Mouse (Mus musculus): Measurements from ENCODE around the gene Pip5k1a. TPM values are rescaled to one million over a fixed set of nuclear protein-coding genes. Genes with fewer than 3 reads are reported as not detected.

The Pip5k1a gene
- polyA plus RNA-seq (2012; rRNA removed): 6.3 and 7.3 TPM in 2 replicates

DNA sequence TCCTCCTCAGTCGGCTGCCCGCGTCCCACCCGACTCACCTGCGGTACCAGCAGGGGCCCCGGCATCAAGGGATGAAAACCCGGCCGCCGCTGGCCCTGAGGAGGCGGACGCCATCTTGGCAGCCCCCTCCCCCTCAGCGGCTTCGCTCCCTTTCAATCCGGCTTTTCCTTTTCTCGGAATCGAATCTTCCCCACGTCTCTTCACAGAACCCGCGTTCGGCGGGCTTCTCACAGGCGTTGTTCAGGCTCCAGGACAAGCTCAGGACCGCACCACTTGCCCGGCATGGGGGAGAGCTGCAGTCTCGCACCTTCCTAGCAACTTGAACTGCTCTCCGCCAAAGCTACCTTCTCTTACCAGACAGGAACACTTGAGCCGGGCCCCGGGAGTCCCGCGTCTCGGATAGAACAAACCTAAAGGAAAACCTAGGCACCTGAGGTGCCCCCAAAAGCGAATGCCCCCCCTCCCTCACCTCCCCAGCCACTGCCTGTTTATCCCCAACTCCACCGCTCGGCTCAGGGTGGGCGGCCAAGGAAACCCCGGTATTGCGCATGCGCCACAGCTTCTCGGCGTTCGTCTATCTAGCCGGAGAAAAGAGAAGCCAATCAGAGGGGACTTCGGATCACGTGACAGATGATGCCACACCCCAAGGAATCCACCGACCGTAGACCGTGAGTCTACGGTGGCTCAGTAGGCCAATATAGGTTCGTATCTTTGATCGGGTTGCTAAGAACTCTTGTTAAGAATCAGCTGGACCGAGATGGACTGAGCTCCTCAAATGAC lies at the start of gene Pip5k1a:
Gene Pip5k1a, minus strand, starts transcription at position 593 of the 780 bp plus-strand sequence.

GRCm38 (mm10) chr3:95141952-95142616 lies 35.4 kb upstream of the Pip5k1a start, which contains the start of gene Tnfaip8l2:
Gene Tnfaip8l2, minus strand, starts transcription at chr3:95142360.

GRCm38 (mm10) chr3:95133680-95134101 lies 27.0 kb upstream of the Pip5k1a start, which contains the start of the genes Scnm1 and Lysmd1:
Gene Scnm1, minus strand, starts transcription at chr3:95134011.
Gene Lysmd1, plus strand, starts transcription at chr3:95134088.

GRCm38 (mm10) chr3:95124246-95124645 lies 17.5 kb upstream of the Pip5k1a start, which contains the start of gene Tmod4:
Gene Tmod4, plus strand, starts transcription at chr3:95124476.

DNA sequence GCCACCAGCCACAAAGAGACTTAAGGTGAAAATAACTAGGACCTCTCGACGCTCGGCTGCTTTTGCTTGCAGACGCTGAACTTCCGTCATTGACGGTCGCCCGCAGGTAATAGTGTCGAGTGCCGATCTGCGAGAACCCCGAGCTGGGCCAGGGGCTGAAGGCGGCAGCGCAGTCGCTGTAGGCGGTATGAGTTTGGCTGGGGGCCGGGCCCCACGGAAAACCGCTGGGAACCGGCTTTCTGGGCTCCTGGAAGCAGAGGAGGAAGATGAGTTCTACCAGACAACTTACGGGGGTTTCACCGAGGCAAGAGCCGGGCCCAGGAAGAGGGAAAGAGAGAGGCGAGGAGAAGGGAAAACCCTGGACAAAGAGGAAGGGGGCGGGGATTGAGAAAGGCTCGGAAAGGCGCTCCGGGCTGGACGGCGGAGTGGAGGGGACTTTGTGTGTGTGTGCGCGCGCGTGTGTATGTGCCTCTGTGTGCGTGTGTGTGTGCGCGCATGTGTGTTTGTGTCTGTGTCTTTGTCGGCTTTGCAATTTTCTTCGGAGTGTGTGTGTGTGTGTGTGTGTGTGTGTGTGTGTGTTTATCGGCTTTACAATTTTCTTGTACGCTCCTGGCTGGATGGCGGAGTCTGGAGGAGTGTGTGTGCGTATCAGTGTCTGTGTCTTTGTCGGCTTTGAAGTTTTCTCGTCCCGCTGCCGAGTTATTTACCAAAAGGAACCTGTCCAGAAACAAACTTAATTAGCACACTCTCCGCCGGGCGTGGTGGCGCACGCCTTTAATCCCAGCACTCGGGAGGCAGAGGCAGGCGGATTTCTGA lies 4.4 kb upstream of the Pip5k1a start, which contains the start of gene Vps72:
Gene Vps72, plus strand, starts transcription at position 112 of the 816 bp plus-strand sequence.

DNA sequence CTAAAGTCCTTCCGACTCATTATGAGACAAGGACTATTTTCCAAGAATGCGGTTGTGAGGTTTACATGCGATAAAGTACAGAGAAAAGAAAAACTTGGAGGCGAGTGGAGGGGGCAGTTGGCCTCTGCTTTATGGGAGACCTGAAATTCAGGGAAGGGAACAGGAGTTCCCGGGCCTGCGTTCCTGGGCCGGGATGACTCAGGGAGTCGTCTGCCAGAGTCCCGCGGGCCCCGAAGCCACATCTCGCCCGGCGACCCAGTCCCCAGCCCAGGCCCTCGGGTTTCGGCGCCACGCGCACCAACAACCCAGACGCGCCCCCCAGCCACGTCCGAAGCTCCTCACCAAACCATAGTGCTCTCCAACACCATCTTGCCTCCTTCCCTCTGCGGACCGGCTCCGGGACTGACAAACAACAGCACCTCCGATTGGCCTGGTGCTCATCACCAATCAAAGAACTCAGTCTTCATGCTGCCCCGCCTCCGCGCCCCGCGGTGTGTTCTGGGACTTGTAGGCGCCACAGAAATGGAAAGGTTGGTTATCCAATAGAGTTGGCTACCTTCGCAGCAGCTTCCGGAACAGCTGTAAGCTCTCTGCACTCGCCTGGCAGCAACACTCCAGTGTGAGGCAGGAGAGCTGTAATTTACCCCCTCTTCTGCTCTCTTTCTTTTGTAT lies 64.4 kb downstream of the Pip5k1a start, which contains the start of gene Psmd4:
Gene Psmd4, minus strand, starts transcription at position 449 of the 672 bp plus-strand sequence.

GRCm38 (mm10) chr3:95015337-95015872 lies 91.3 kb downstream of the Pip5k1a start, which contains the start of gene Zfp687:
Gene Zfp687, minus strand, starts transcription at chr3:95015448.

Other genes starting within 250 kb of the Pip5k1a start
- 83.0 and 143 TPM in 2 replicates for gene Psmb4, start 220.0 kb downstream of the Pip5k1a start, polyA plus RNA-seq (2012; rRNA removed)
- 49.6 and 61.7 TPM in 2 replicates for gene Selenbp1, start 173.9 kb downstream of the Pip5k1a start, polyA plus RNA-seq (2012; rRNA removed)
- gene Rfx5, start 152.9 kb downstream of the Pip5k1a start, polyA plus RNA-seq (2012; rRNA removed): 4.1 and 4.3 TPM in 2 replicates
- gene Pi4kb, start 132.2 kb downstream of the Pip5k1a start, polyA plus RNA-seq (2012; rRNA removed): 8.6 and 9.2 TPM in 2 replicates
- 10.5 and 12.5 TPM in 2 replicates for gene Zfp687, start 91.5 kb downstream of the Pip5k1a start, polyA plus RNA-seq (2012; rRNA removed)
- gene Psmd4, start 64.3 kb downstream of the Pip5k1a start, polyA plus RNA-seq (2012; rRNA removed): 44.5 and 46.3 TPM in 2 replicates
- gene Vps72, start 4.1 kb upstream of the Pip5k1a start, polyA plus RNA-seq (2012; rRNA removed): 31.7 and 34.4 TPM in 2 replicates
- 0.68 and 1.2 TPM in 2 replicates for gene Tmod4, start 17.5 kb upstream of the Pip5k1a start, polyA plus RNA-seq (2012; rRNA removed)
- 10.4 and 15.6 TPM in 2 replicates for gene Scnm1, start 27.1 kb upstream of the Pip5k1a start, polyA plus RNA-seq (2012; rRNA removed)
- 2.4 and 2.5 TPM in 2 replicates for gene Lysmd1, start 27.2 kb upstream of the Pip5k1a start, polyA plus RNA-seq (2012; rRNA removed)
- gene Tnfaip8l2, start 35.4 kb upstream of the Pip5k1a start, polyA plus RNA-seq (2012; rRNA removed): 1.6 and 5.7 TPM in 2 replicates
- 4.5 and 6.8 TPM in 2 replicates for gene Sema6c, start 53.5 kb upstream of the Pip5k1a start, polyA plus RNA-seq (2012; rRNA removed)
- 1.8 and 2.6 TPM in 2 replicates for gene Gabpb2, start 111.0 kb upstream of the Pip5k1a start, polyA plus RNA-seq (2012; rRNA removed)
- 33.6 and 48.9 TPM in 2 replicates for gene Cdc42se1, start 121.8 kb upstream of the Pip5k1a start, polyA plus RNA-seq (2012; rRNA removed)
- 5.1 and 6.1 TPM in 2 replicates for gene Mllt11, start 125.2 kb upstream of the Pip5k1a start, polyA plus RNA-seq (2012; rRNA removed)
- 0.43 and 0.90 TPM in 2 replicates for gene Gm128, start 134.7 kb upstream of the Pip5k1a start, polyA plus RNA-seq (2012; rRNA removed)
- gene Bnipl, start 144.3 kb upstream of the Pip5k1a start, polyA plus RNA-seq (2012; rRNA removed): 7.9 and 8.0 TPM in 2 replicates
- 58.1 and 69.6 TPM in 2 replicates for gene Mindy1, start 174.4 kb upstream of the Pip5k1a start, polyA plus RNA-seq (2012; rRNA removed)
- 5.5 and 7.9 TPM in 2 replicates for gene Prune1, start 175.1 kb upstream of the Pip5k1a start, polyA plus RNA-seq (2012; rRNA removed)
- gene Anxa9, start 200.2 kb upstream of the Pip5k1a start, polyA plus RNA-seq (2012; rRNA removed): 7.4 and 10.1 TPM in 2 replicates
- gene Cers2, start 207.9 kb upstream of the Pip5k1a start, polyA plus RNA-seq (2012; rRNA removed): 17.4 and 19.9 TPM in 2 replicates